Mouse (Mus musculus) gastrocnemius, adult 2 months (tissue): ENCODE results near the gene Anxa6. TPM values are rescaled to one million over a fixed set of nuclear protein-coding genes. Genes with fewer than 3 reads are reported as not detected.

Source experiments
- DNase-seq: peaks from one replicate; pipeline ENCODE4 v3.0.0; 2022
- H3K27ac ChIP-seq: fragments of 200-600 bp; 2 replicates; pipeline ENCODE4 v1.8.1; 2022; ENCODE audit warnings: mild to moderate bottlenecking
- H3K4me3 ChIP-seq: fragments of 200-600 bp; 2 replicates; pipeline ENCODE4 v1.8.1; 2022; ENCODE audit warnings: mild to moderate bottlenecking, moderate library complexity
- CTCF ChIP-seq: fragments of 200-600 bp; IDR thresholded peaks from 2 replicates; pipeline ENCODE4 v1.8.1; 2022; ENCODE audit warnings: antibody characterized with exemption, mild to moderate bottlenecking, moderate library complexity
- intact Hi-C: fragments of 180-260 bp; cut with DNase I; formaldehyde crosslinking; loops from one replicate; pipeline ENCODE4 v1.15.1; 2025
- total RNA-seq, 2 experiments: library from RNA; stranded (reverse); gene quantifications; 2 replicates each; pipeline ENCODE4 v1.2.3; 2021

Gene Anxa6
- total RNA-seq, 2 experiments from 2014 or later, result 166 to 187 TPM

DNA sequence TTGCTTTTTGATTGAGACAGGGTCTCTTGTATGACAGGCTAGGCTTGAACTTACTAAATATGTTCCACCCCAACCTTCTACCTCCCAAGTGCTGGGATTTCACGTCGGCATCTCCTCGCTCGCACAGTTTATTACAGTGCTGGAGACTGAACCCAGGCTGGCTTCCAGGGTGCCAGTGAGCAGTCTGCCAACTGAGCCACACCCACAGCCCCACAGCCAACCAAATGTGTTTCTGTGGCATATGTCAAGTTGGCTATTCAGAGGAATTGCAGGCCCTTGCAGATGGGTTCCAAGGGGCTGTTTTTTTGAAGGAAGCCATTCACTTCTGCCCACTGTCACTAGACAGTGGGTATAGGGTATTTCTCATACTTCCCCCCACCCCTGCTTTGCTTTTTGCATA, 7.3 kb downstream of the Anxa6 start:
- Histone ChIP-seq H3K4me3 (peak overlapping the region; percentile 17; the same call in 1 of the 2 replicates), H3K27ac (peak overlapping the region; percentile 90)
- intact Hi-C loops, result no loop called here
- TF ChIP-seq CTCF, result no peak
- peak; percentile 79 for DNase-seq

- no peak for TF ChIP-seq CTCF
- H3K27ac ChIP-seq, result peak overlapping the region; percentile 90
- DNase-seq, result peak; percentile 54
- intact Hi-C loops, result no loop called here
- peak overlapping the region; percentile 52 for H3K4me3 ChIP-seq
Measured at GRCm38 (mm10) chr11:55023583-55023982, 9.7 kb downstream of the Anxa6 start.

DNA sequence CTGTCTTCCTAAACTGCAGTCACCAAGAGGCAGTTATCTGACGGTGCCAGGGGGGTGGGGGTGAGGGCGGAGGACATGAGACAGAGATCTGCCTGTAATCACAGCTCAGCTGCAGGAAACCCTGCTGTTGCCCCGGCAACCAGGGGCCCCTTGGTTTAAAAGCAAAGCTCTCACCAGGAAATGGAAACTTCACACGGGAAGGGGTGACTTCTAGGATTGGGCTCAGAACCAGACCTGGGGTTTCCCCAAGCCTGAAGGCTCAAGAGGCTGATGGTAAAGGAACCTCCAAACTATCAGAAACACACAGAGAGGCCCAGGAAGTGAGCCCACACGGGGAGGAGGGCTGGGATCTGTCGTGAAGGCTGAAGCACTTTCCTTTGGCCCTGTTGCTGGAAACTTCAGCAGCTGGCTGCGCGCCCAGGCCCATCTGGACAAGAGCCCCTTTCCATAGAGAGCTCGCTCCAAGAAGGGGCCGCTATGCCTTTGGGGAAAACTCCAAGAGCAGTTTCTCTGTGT, 10.1 kb downstream of the Anxa6 start:
- Histone ChIP-seq H3K27ac (peak overlapping the region; percentile 90), H3K4me3 (peak overlapping the region; percentile 52)
- intact Hi-C loops, result no loop called here
- no peak for TF ChIP-seq CTCF
- peak; percentile 93 for DNase-seq

DNA sequence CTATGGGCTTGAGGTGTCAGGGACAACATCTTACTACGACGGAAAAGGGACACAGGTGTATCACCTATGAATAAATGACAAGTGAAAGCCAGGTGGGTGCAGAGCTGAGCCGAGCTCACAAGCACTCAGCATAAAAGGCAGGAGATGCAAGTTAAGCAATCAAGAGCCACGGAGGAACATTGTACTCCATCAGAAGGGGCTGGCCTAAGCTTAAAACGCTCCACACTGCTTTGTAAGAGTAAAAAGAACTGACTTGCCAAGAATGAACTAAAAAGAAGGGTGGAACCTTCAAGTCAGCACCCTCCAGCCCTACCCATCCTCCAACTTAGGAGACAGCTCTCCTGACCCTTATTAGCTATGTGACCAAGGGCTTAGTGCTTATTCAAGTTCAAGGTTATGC, 10.7 kb downstream of the Anxa6 start:
- Histone ChIP-seq H3K27ac (peak overlapping the region; percentile 90), H3K4me3 (peak overlapping the region; percentile 52)
- no peak for TF ChIP-seq CTCF
- intact Hi-C loops, result no loop called here
- no peak for DNase-seq

DNA sequence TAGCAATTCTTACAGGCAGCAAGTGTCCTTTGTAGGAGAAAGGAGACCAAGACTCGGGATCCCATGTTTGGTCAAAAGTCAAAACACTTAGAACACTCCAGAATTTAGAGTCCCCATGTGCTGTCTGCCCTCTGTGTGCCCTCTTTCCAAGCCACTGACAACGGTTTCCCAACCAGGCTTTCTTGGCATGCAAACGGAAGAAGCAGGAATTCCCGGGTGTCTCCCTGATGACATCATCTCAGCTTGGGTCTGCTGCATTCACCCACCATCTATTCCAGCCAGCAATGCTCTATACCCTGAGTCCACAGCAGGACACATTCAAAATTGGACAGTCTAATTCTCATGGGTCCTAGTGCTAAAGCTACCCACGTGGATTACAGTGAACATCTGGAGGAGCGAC, 11.4 kb downstream of the Anxa6 start:
- no peak for TF ChIP-seq CTCF
- intact Hi-C loops, result no loop called here
- peak overlapping the region; percentile 90 for H3K27ac ChIP-seq
- H3K4me3 ChIP-seq, result peak overlapping the region; percentile 23; the same call in 1 of the 2 replicates
- peak; percentile 38 for DNase-seq

- Histone ChIP-seq H3K27ac (peak overlapping the region; percentile 90), H3K4me3 (peak overlapping the region; percentile 34; the same call in 1 of the 2 replicates)
- intact Hi-C loops, result no loop called here
- no peak for TF ChIP-seq CTCF
- DNase-seq, result peak; percentile 38
Measured at GRCm38 (mm10) chr11:55021458-55021857, 11.8 kb downstream of the Anxa6 start.

GRCm38 (mm10) chr11:55019711-55020110, 13.5 kb downstream of the Anxa6 start:
- DNase-seq, result no peak
- Histone ChIP-seq H3K4me3 (no peak overlapping the region), H3K27ac (peak overlapping the region; percentile 90)
- intact Hi-C loops, result no loop called here
- TF ChIP-seq CTCF, result no peak

DNA sequence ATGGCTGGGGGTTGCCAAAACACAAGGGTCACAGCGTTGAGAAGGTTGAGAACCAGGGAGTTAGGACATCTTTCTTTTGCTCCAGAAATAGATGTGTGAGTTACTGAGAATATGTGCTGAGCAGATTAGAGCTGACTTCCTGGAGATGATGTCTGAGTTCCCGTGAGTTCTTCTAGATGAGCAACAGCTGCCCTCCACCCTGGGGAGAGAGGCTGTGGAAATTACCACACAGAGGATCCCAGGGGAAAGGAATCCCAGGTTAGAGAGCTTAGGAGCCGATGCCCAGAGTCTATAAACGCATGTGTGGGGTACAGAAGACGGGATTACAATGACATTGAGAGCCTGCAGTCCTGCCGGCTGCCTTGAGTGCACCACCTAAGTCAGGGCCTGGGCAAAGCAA, 15.2 kb downstream of the Anxa6 start:
- DNase-seq, result peak; percentile 40
- H3K4me3 ChIP-seq, result no peak overlapping the region
- intact Hi-C loops, result no loop called here
- no peak for TF ChIP-seq CTCF
- H3K27ac ChIP-seq, result peak overlapping the region; percentile 90

DNA sequence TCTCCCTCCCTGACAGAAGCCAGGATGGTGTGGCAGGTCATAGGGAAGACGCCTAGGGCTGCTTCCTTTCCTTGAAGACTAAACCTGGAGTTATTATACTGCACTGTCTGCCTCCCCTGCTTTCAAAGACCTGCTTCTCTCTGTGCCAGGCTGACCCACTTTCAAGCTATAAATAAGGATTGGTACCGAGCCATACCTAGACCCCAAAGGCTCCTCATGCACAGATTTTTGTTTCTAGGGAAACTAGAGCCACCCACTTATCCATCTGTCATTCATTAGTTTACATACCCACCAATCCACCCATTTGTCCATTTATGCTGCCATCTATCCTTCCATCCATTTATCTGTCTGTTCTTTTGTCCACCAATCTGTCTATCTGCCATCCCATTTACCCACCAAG, 16.0 kb downstream of the Anxa6 start:
- DNase-seq, result no peak
- no peak overlapping the region for H3K4me3 ChIP-seq
- no peak for TF ChIP-seq CTCF
- peak overlapping the region; percentile 90 for H3K27ac ChIP-seq
- intact Hi-C loops, result loop anchor here (2.0 kb wide), 1 partner anchor 16 kb away; the partner anchor contains the start of gene Anxa6

- no peak for TF ChIP-seq CTCF
- no peak for DNase-seq
- H3K4me3 ChIP-seq, result no peak overlapping the region
- H3K27ac ChIP-seq, result peak overlapping the region; percentile 90
- intact Hi-C loops, result loop anchor here (2.0 kb wide), 1 partner anchor 16 kb away; the partner anchor contains the start of gene Anxa6
Measured at GRCm38 (mm10) chr11:55016758-55017157, 16.5 kb downstream of the Anxa6 start.

- intact Hi-C loops, result loop anchor here (2.0 kb wide), 1 partner anchor 17 kb away; the partner anchor contains the start of gene Anxa6
- peak; percentile 89 for DNase-seq
- Histone ChIP-seq H3K4me3 (peak overlapping the region; percentile 44), H3K27ac (peak overlapping the region; percentile 90)
- TF ChIP-seq CTCF, result no peak
Measured at GRCm38 (mm10) chr11:55015831-55016241, 17.4 kb downstream of the Anxa6 start.

GRCm38 (mm10) chr11:55015264-55015663, 18.0 kb downstream of the Anxa6 start:
- intact Hi-C loops, result no loop called here
- TF ChIP-seq CTCF, result no peak
- Histone ChIP-seq H3K4me3 (peak overlapping the region; percentile 44), H3K27ac (peak overlapping the region; percentile 90)
- no peak for DNase-seq

DNA sequence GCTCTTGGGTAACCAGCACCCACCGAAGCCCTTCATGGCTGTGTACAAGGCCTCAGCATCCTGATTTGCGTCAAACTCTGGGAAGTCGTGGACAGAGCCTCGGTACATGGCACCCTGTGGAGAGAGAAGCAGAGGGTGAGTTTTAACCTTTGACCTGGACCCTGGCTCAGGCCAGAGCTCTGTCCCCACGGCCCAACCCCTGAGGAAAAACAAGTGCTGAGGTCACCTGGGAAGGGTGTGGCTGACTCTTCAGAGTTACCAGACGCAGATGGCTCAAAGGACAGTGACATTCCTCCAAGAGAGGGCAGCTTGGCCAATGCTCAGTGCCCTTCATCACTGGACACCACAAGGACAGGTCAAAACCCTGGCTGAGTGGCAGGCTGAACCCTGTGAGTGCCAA, 19.4 kb downstream of the Anxa6 start:
- Histone ChIP-seq H3K27ac (peak overlapping the region; percentile 21; the same call in 1 of the 2 replicates), H3K4me3 (no peak overlapping the region)
- TF ChIP-seq CTCF, result no peak
- DNase-seq, result no peak
- intact Hi-C loops, result no loop called here
